In the genomic region with DNA sequence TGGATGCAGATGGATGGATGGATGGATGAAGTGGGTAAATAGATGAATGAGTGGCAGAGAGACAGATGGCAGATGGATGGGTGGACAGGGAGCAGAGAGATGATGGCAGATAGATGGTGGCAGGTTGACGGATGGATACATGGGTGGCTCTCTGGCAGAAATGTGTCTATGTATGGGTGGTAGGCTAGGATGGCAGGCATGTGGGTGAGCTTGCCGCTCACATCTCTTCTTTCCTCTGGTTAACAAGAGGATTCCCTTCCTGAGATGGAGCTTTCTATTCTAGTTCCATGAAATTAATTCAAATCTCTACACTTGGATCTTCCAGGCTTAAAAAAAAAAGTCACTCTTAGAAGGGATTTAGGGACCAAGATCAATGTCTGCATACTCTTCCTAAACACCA, we compare ENCODE assay signal across 11 mouse cellular contexts.
"Had no signal": no experiment of that assay in that cellular context is flagged by ENCODE, and none has a peak within 500 bp of the region (broad histone marks: within the 10 kb centered on the region; RNA-seq: fewer than 3 reads in every experiment).

No protein-coding gene starts in this region.

- DNase-seq: lung, adult 18-20 months; midbrain, embryonic 14.5 days; retina, postnatal 1 day; right cerebral cortex, adult 18-20 months; right cerebral cortex, postnatal 25 days; right cerebral cortex, postnatal 4 days; spleen, adult 18-20 months; thymus, adult 18-20 months; thymus, postnatal 14 days; thymus, postnatal 36 days had no signal

- ATAC-seq: midbrain, embryonic 16.5 days had no signal
